Mouse (Mus musculus): Measurements from ENCODE around the gene Smc1b. TPM values are rescaled to one million over a fixed set of nuclear protein-coding genes. Genes with fewer than 3 reads are reported as not detected.

Smc1b gene
- polyA plus RNA-seq, 1 experiment = 0.02 TPM

DNA sequence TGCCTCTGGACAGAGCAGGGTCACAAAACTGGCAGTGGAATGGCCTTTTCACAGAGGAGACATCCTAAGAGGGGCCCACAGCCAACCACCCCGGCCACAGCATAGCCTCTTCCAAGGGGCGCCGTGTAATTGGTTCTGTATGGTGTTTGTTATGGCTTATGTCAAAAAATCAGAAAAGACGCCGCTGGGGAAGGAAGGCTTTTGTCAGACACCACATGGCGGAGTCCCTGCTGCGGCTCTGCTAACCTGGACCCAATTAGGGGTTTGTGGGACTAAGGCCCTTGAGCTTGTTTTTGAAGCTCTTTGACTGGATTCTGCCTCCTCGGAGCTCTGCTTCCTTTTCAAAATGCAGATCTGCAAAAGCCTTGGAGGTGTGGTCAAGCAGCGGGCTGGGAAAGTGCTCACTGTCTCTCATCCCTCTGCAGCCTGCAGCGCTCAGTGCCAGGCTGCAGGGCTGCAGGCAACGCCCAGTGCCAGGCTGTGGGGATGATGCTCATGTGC lies 34.7 kb upstream of the Smc1b start:
- no peak for TF ChIP-seq TCF12 (IDR thresholded peaks at IDR 0.05; ENCODE audit: insufficient read depth, poor library complexity, severe bottlenecking)
- TF ChIP-seq POLR2AphosphoS2 (IDR thresholded peaks at IDR 0.05; ENCODE audit: insufficient read length, low read depth) = no peak
- no peak for TF ChIP-seq TCF3 (IDR thresholded peaks at IDR 0.05; ENCODE audit: insufficient read length, low read depth)
- no peak for TF ChIP-seq E2F4 (IDR thresholded peaks at IDR 0.05; ENCODE audit: insufficient read depth)
- Histone ChIP-seq H3K27me3 (ENCODE audit: control insufficient read depth, insufficient read depth, insufficient read length) (peaks cover 71% of the 10 kb centered on the region), H3K36me3 (ENCODE audit: control insufficient read depth, insufficient read depth) (no peaks in the 10 kb centered on the region)

DNA sequence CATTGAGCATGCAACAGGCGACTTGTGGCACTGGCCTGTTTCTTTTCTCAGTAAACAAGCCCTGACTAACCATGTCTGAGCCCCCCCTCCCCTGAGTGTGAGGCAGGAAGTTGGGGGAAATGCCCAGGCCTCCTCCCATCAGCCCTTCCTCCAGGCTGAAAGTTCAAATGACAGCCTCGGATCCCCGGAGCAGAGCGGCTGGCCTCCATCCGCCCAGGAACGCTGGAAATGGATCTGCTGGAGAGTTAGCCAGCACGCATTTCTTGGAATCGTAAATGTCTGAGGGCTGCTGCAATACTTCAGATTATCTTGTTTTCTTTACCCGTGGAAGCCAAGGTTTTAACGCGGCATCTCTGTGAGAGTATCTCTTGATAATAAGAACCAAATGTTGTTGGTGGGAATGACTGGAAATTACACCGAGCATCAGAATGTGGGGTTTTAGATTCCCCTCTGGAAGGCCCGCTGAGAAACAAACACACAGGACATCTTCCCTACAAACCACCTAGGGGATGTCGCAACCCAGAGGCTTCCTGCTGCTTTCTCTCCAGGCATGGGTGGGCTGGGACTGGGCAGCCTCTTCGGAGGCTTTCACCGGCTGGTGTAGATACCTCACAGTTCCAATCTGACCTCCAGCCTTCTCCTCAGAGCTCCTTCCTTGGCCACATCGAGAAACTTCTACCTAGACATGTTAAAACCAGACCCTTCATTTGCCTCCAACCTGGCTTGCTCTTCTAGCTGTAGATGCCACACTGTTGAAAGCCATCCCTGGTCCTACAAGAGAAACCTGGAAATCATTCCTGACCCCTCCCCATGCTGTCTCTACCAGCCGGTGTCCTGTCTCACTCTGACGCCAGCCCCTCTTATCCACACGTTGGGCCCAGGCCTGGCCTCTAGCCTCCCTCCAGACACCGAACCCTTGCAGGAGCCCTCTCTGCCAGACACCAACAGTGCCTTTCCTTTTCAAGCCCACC lies 31.2 kb upstream of the Smc1b start:
- Histone ChIP-seq H3K79me2 (ENCODE audit: control insufficient read depth, insufficient read depth) (no peaks in the 10 kb centered on the region), H3K36me3 (ENCODE audit: control insufficient read depth, insufficient read depth) (no peaks in the 10 kb centered on the region), H3K4me3 (no peak overlapping the region), H3K4me2 (ENCODE audit: low read depth) (no peak overlapping the region), H3K27me3 (ENCODE audit: control insufficient read depth, insufficient read depth, insufficient read length) (peaks cover 73% of the 10 kb centered on the region), H3ac (ENCODE audit: control insufficient read depth, insufficient read length) (no peak overlapping the region)
- TF ChIP-seq POLR2A (IDR thresholded peaks at IDR 0.05; ENCODE audit: insufficient read length, low read depth) = no peak
- no peak for TF ChIP-seq MYOD1 (IDR thresholded peaks at IDR 0.05; ENCODE audit: control insufficient read depth in 1 of 3, insufficient read length in 2 of 3, low read depth in 2 of 3)
- no peak for TF ChIP-seq MAX (IDR thresholded peaks at IDR 0.05; ENCODE audit: low read depth)
- TF ChIP-seq POLR2AphosphoS2 (IDR thresholded peaks at IDR 0.05; ENCODE audit: insufficient read length, low read depth) = no peak
- TF ChIP-seq TCF12 (IDR thresholded peaks at IDR 0.05; ENCODE audit: insufficient read depth, poor library complexity, severe bottlenecking) = no peak
- TF ChIP-seq USF1 (IDR thresholded peaks at IDR 0.05; ENCODE audit: low read depth) = no peak
- no peak for TF ChIP-seq CEBPB (IDR thresholded peaks at IDR 0.05; ENCODE audit: insufficient read depth, poor library complexity, severe bottlenecking)
- no peak for TF ChIP-seq E2F4 (IDR thresholded peaks at IDR 0.05; ENCODE audit: insufficient read depth)
- no peak for TF ChIP-seq TCF3 (IDR thresholded peaks at IDR 0.05; ENCODE audit: insufficient read length, low read depth)
- no peak for TF ChIP-seq REST (IDR thresholded peaks at IDR 0.05; ENCODE audit: insufficient read depth, insufficient read length)
- TF ChIP-seq MYOG (IDR thresholded peaks at IDR 0.05; ENCODE audit: control insufficient read depth in 1 of 3, insufficient read depth in 1 of 3, insufficient read length in 2 of 3, low read depth in 2 of 3) = no peak
- no peak for TF ChIP-seq SRF (IDR thresholded peaks at IDR 0.05; ENCODE audit: control insufficient read depth, insufficient read length, low read depth)

More for the DNA sequence above, 34.7 kb upstream of the Smc1b start:
- Histone ChIP-seq H3ac (ENCODE audit: control insufficient read depth, insufficient read length) (no peak overlapping the region), H3K4me3 (no peak overlapping the region), H3K79me2 (ENCODE audit: control insufficient read depth, insufficient read depth) (no peaks in the 10 kb centered on the region), H3K4me2 (ENCODE audit: low read depth) (no peak overlapping the region)

DNA sequence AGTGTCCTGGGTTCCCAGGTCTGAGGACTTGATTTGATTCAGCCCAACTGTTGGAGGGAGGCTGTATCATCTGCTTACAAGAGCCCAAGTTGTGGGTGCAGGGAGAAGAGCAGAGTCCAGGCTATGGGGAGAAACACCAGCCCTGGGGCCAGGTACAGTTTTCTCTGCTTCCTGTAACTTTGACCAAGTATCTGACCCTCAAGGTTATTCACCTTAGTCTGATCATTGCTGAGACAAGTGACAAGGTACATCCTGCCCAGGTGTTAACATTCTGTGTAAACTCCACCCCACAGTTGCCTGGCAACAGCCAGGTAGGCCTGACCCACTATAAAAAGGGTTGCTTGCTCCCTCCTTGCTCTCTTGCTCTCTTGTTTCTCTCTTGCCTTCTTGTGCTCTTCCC lies 29.7 kb upstream of the Smc1b start:
- Histone ChIP-seq H3ac (ENCODE audit: control insufficient read depth, insufficient read length) (no peak overlapping the region), H3K79me2 (ENCODE audit: control insufficient read depth, insufficient read depth) (no peaks in the 10 kb centered on the region), H3K36me3 (ENCODE audit: control insufficient read depth, insufficient read depth) (no peaks in the 10 kb centered on the region), H3K4me3 (no peak overlapping the region), H3K27me3 (ENCODE audit: control insufficient read depth, insufficient read depth, insufficient read length) (peaks cover 62% of the 10 kb centered on the region), H3K4me2 (ENCODE audit: low read depth) (no peak overlapping the region)
- no peak for TF ChIP-seq MAX (IDR thresholded peaks at IDR 0.05; ENCODE audit: low read depth)
- no peak for TF ChIP-seq USF1 (IDR thresholded peaks at IDR 0.05; ENCODE audit: low read depth)
- no peak for TF ChIP-seq TCF12 (IDR thresholded peaks at IDR 0.05; ENCODE audit: insufficient read depth, poor library complexity, severe bottlenecking)
- TF ChIP-seq MYOD1 (IDR thresholded peaks at IDR 0.05; ENCODE audit: control insufficient read depth in 1 of 3, insufficient read length in 2 of 3, low read depth in 2 of 3) = no peak
- no peak for TF ChIP-seq MYOG (IDR thresholded peaks at IDR 0.05; ENCODE audit: control insufficient read depth in 1 of 3, insufficient read depth in 1 of 3, insufficient read length in 2 of 3, low read depth in 2 of 3)
- TF ChIP-seq CEBPB (IDR thresholded peaks at IDR 0.05; ENCODE audit: insufficient read depth, poor library complexity, severe bottlenecking) = no peak
- no peak for TF ChIP-seq REST (IDR thresholded peaks at IDR 0.05; ENCODE audit: insufficient read depth, insufficient read length)
- TF ChIP-seq POLR2A (IDR thresholded peaks at IDR 0.05; ENCODE audit: insufficient read length, low read depth) = no peak
- TF ChIP-seq TCF3 (IDR thresholded peaks at IDR 0.05; ENCODE audit: insufficient read length, low read depth) = no peak
- TF ChIP-seq POLR2AphosphoS2 (IDR thresholded peaks at IDR 0.05; ENCODE audit: insufficient read length, low read depth) = no peak
- no peak for TF ChIP-seq SRF (IDR thresholded peaks at IDR 0.05; ENCODE audit: control insufficient read depth, insufficient read length, low read depth)
- TF ChIP-seq E2F4 (IDR thresholded peaks at IDR 0.05; ENCODE audit: insufficient read depth) = no peak

- Histone ChIP-seq H3K4me3 (no peak overlapping the region), H3ac (ENCODE audit: control insufficient read depth, insufficient read length) (no peak overlapping the region), H3K4me2 (ENCODE audit: low read depth) (no peak overlapping the region), H3K27me3 (ENCODE audit: control insufficient read depth, insufficient read depth, insufficient read length) (peaks cover 15% of the 10 kb centered on the region), H3K36me3 (ENCODE audit: control insufficient read depth, insufficient read depth) (no peaks in the 10 kb centered on the region), H3K79me2 (ENCODE audit: control insufficient read depth, insufficient read depth) (no peaks in the 10 kb centered on the region)
- TF ChIP-seq USF1 (IDR thresholded peaks at IDR 0.05; ENCODE audit: low read depth) = no peak
- no peak for TF ChIP-seq TCF3 (IDR thresholded peaks at IDR 0.05; ENCODE audit: insufficient read length, low read depth)
- no peak for TF ChIP-seq E2F4 (IDR thresholded peaks at IDR 0.05; ENCODE audit: insufficient read depth)
- TF ChIP-seq REST (IDR thresholded peaks at IDR 0.05; ENCODE audit: insufficient read depth, insufficient read length) = no peak
- TF ChIP-seq MYOG (IDR thresholded peaks at IDR 0.05; ENCODE audit: control insufficient read depth in 1 of 3, insufficient read depth in 1 of 3, insufficient read length in 2 of 3, low read depth in 2 of 3) = no peak
- TF ChIP-seq POLR2A (IDR thresholded peaks at IDR 0.05; ENCODE audit: insufficient read length, low read depth) = no peak
Measured at GRCm38 (mm10) chr15:85156198-85156597, 24.4 kb upstream of the Smc1b start.
